Mouse (Mus musculus) kidney, embryonic 15.5 days (tissue): ENCODE results near the gene Tceal3. TPM values are rescaled to one million over a fixed set of nuclear protein-coding genes. Genes with fewer than 3 reads are reported as not detected.
A peak's percentile ranks its signal among the peaks of the same experiment; 100 is the strongest.
"Not testable (repeated sequence)": the region's sequence is repeated elsewhere in the genome, so short reads cannot be mapped to it uniquely, and the experiment has no call there.

Experiments used
- ATAC-seq: fragments of 200-750 bp; cut with Nextera tagmentation; replicated peaks from 2 replicates; pipeline ENCODE4 v1.8.0; 2017; ENCODE audit warnings: moderate TSS enrichment; ENCODE audit not compliant: low FRiP score
- H3K27ac ChIP-seq: fragments of 300-500 bp; sonication (generic); 2 replicates; pipeline ENCODE4 v1.5.1; 2015; ENCODE audit warnings: mild to moderate bottlenecking, inconsistent platforms
- H3K27me3 ChIP-seq: fragments of 300-500 bp; sonication (generic); 2 replicates; pipeline ENCODE4 v1.6.1; 2015; ENCODE audit warnings: inconsistent platforms
- H3K36me3 ChIP-seq: fragments of 300-500 bp; sonication (generic); 2 replicates; pipeline ENCODE4 v1.6.1; 2015; ENCODE audit warnings: inconsistent platforms
- H3K4me1 ChIP-seq: fragments of 300-500 bp; sonication (generic); 2 replicates; pipeline ENCODE4 v1.6.1; 2015; ENCODE audit warnings: inconsistent platforms
- H3K4me2 ChIP-seq: fragments of 300-500 bp; sonication (generic); 2 replicates; pipeline ENCODE4 v1.6.1; 2015; ENCODE audit warnings: moderate library complexity, mild to moderate bottlenecking, inconsistent platforms
- H3K4me3 ChIP-seq: fragments of 300-500 bp; sonication (generic); replicated peaks from 2 replicates; pipeline ENCODE4 v1.5.1; 2015; ENCODE audit warnings: mild to moderate bottlenecking, inconsistent platforms
- H3K9ac ChIP-seq: fragments of 300-500 bp; sonication (generic); 2 replicates; pipeline ENCODE4 v1.6.1; 2015; ENCODE audit warnings: mild to moderate bottlenecking, inconsistent platforms
- H3K9me3 ChIP-seq: fragments of 300-500 bp; sonication (generic); replicated peaks from 2 replicates; pipeline ENCODE4 v1.6.1; 2016; ENCODE audit warnings: inconsistent platforms
- WGBS: fragments of 180-500 bp; shearing (Covaris S2); methylation state at CpG from one replicate; pipeline ENCODE4 v1.1.7; 2015; ENCODE audit warnings: mixed read lengths; 5-methylcytosine and 5-hydroxymethylcytosine counted together
- polyA plus RNA-seq: library from polyadenylated mRNA; unstranded; fragments of >200 nt; fragmentation: Nextera tagmentation; extraction: Ambion mirVana; gene quantifications from 2 replicates; pipeline ENCODE4 v1.2.1, GENCODE M21; 2015

Gene Tceal3
- polyA plus RNA-seq, 1 experiment from 2014 or later, result 10.5 TPM

- no peak overlapping the region for H3K4me2 ChIP-seq
- H3K9me3 ChIP-seq, result no peaks in the 10 kb centered on the region
- H3K36me3 ChIP-seq, result no peaks in the 10 kb centered on the region
- no peaks in the 10 kb centered on the region; the same call in 1 of the 2 replicates for H3K27me3 ChIP-seq
- no peak overlapping the region for H3K4me3 ChIP-seq
- no peak for ATAC-seq
- no peak overlapping the region for H3K9ac ChIP-seq
- H3K4me1 ChIP-seq, result no peaks in the 10 kb centered on the region
- WGBS, result 75% methylated on average over 4 of the region's 4 CpGs
- no peak overlapping the region for H3K27ac ChIP-seq
These were observed 44.5 kb downstream of the Tceal3 start for GRCm38 (mm10) chrX:136635116-136635515.

- no peak for ATAC-seq
- 42% methylated on average over 5 of the region's 6 CpGs for WGBS
- H3K27me3 ChIP-seq, result no peaks in the 10 kb centered on the region; the same call in 1 of the 2 replicates
These were observed 49.1 kb downstream of the Tceal3 start for GRCm38 (mm10) chrX:136639754-136640153.

GRCm38 (mm10) chrX:136645857-136646256 lies 55.2 kb downstream of the Tceal3 start:
- H3K9me3 ChIP-seq, H3K27ac ChIP-seq, H3K36me3 ChIP-seq, H3K4me1 ChIP-seq, H3K4me2 ChIP-seq, H3K9ac ChIP-seq, ATAC-seq, H3K4me3 ChIP-seq, H3K27me3 ChIP-seq: not testable (repeated sequence)
- WGBS, result 45% methylated on average over 3 of the region's 3 CpGs

More at GRCm38 (mm10) chrX:136639754-136640153, 49.1 kb downstream of the Tceal3 start:
- Histone ChIP-seq H3K4me1 (no peaks in the 10 kb centered on the region), H3K9ac (no peak overlapping the region), H3K36me3 (no peaks in the 10 kb centered on the region), H3K4me2 (no peak overlapping the region), H3K9me3 (no peaks in the 10 kb centered on the region), H3K27ac (no peak overlapping the region), H3K4me3 (no peak overlapping the region)

DNA sequence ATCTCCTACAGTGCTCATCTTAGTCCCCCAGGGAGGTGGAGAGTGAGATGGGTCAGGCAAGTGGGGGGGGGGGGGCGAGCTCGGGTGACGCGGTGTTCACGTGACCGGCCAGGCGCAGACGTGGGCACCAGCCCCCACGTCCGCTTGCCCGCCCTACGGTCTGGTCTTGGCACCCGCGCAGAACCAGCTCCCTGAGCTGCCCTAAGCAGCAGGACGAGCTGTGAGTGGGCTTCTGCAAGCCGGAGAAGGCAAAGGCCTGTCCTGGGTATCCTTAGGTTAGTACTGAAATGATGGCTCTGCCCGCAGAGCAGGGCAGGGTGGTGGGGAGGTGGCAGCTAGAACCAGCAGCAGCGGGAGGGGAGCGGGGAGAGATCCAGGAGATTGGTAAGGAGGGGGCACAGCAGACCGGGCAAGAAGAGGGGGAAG lies 75.7 kb downstream of the Tceal3 start:
- WGBS, result 19% methylated on average over 13 of the region's 20 CpGs
- peaks cover 21% of the 10 kb centered on the region for H3K27me3 ChIP-seq
- H3K27ac ChIP-seq, result no peak overlapping the region
- H3K4me2 ChIP-seq, result peak overlapping the region; percentile 68
- H3K4me1 ChIP-seq, result no peaks in the 10 kb centered on the region
- H3K9ac ChIP-seq, result peak overlapping the region; percentile 17; the same call in 1 of the 2 replicates
- H3K9me3 ChIP-seq, result no peaks in the 10 kb centered on the region
- no peaks in the 10 kb centered on the region for H3K36me3 ChIP-seq
- H3K4me3 ChIP-seq, result peak overlapping the region; percentile 45
- ATAC-seq, result peak; percentile 78

GRCm38 (mm10) chrX:136666762-136667464 lies 76.3 kb downstream of the Tceal3 start:
- ATAC-seq, result peak; percentile 36

DNA sequence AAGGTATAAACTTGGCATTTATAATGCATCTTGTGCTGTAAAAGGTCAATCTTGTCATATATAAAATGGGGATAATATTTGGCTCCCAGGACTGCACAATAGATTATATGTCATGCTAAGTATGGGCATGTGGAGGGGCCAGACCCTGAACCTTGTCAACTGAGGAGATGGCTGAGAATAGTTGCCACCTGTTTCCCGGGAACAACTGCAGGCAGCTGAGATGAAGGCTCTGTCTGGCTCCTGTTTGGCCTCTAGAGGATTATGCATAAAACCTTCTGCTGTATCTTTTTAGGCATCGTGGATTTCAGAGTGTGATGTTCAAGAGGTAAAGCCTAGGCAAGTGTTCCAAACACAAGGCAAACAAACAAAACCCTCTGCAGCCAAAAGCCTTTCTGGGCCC lies 78.2 kb downstream of the Tceal3 start:
- Histone ChIP-seq H3K9ac (no peak overlapping the region), H3K4me3 (no peak overlapping the region), H3K27me3 (peaks cover 21% of the 10 kb centered on the region), H3K36me3 (no peaks in the 10 kb centered on the region), H3K4me2 (no peak overlapping the region), H3K4me1 (no peaks in the 10 kb centered on the region), H3K27ac (no peak overlapping the region), H3K9me3 (no peaks in the 10 kb centered on the region)
- WGBS, result 78% methylated on average over 2 of the region's 2 CpGs
- no peak for ATAC-seq

More at GRCm38 (mm10) chrX:136666762-136667464, 76.3 kb downstream of the Tceal3 start:
- H3K4me2 ChIP-seq, result peak overlapping the region; percentile 68
- peak overlapping the region; percentile 45 for H3K4me3 ChIP-seq
- not testable (repeated sequence) for H3K36me3 ChIP-seq, H3K27ac ChIP-seq, H3K4me1 ChIP-seq, H3K9me3 ChIP-seq
- H3K9ac ChIP-seq, result 0 out of 2 replicates have a peak overlapping the region, but pooled peaks have one; percentile 17
- peaks cover 21% of the 10 kb centered on the region for H3K27me3 ChIP-seq
- WGBS, result 26% methylated on average over 20 of the region's 24 CpGs

- H3K9me3 ChIP-seq, result no peaks in the 10 kb centered on the region
- H3K4me1 ChIP-seq, result no peaks in the 10 kb centered on the region
- H3K36me3 ChIP-seq, result no peaks in the 10 kb centered on the region
- H3K9ac ChIP-seq, result no peak overlapping the region
- ATAC-seq, result no peak
- H3K27ac ChIP-seq, result no peak overlapping the region
- no peak overlapping the region for H3K4me2 ChIP-seq
- WGBS, result 84% methylated on average over 3 of the region's 3 CpGs
- no peak overlapping the region for H3K4me3 ChIP-seq
- peaks cover 3% of the 10 kb centered on the region; the same call in 1 of the 2 replicates for H3K27me3 ChIP-seq
These were observed 90.3 kb downstream of the Tceal3 start for GRCm38 (mm10) chrX:136680989-136681388.

- not testable (repeated sequence) for H3K27me3 ChIP-seq, H3K4me3 ChIP-seq, H3K27ac ChIP-seq, H3K9me3 ChIP-seq, H3K36me3 ChIP-seq, H3K4me2 ChIP-seq, H3K9ac ChIP-seq, H3K4me1 ChIP-seq
- ATAC-seq, result peak; percentile 94
- 47% methylated on average over 3 of the region's 3 CpGs for WGBS
These were observed 101.1 kb downstream of the Tceal3 start for GRCm38 (mm10) chrX:136691606-136692293.

DNA sequence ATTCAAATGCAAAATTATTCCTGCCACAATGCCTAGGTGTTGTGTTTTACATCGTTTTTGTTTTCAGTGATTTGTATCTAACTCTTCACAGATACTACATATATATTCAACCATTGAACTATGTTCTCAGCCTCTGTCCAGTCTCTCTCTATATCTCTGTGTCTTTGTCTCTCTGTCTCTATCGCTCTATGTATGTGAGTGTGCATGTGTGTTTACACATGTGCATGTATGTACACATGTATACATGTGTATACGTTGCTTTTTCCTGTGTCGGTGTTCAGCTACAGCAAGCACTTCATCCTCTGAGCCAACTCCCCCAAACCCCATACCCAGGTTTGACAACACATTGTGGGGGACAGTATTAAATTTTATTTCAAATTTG lies 101.6 kb downstream of the Tceal3 start:
- no peaks in the 10 kb centered on the region for H3K4me1 ChIP-seq
- H3K9ac ChIP-seq, result no peak overlapping the region
- no peak overlapping the region for H3K27ac ChIP-seq
- H3K4me2 ChIP-seq, result no peak overlapping the region
- 82% methylated on average over 4 of the region's 4 CpGs for WGBS
- ATAC-seq, result no peak
- H3K27me3 ChIP-seq, result no peaks in the 10 kb centered on the region
- no peaks in the 10 kb centered on the region for H3K36me3 ChIP-seq
- H3K4me3 ChIP-seq, result no peak overlapping the region
- no peaks in the 10 kb centered on the region for H3K9me3 ChIP-seq

DNA sequence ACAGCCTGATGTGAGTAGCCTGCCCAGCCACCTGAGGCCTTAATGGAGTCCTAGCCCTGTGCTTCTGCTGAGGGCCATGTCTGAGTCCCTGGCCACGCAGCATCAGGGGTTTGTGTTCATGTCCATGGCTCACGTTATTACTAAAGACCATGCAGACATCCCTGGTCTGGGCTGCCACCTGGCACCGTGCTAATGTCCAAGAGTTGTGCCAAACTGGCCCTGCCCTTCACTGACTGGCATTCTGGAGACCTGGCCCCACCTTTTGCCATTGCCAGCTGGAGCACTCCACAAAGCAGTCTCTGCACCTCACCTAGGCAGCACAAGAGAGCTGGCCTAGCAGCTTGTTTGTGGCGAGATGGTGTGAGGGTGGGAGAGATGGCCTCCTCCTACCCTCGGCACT lies 102.6 kb downstream of the Tceal3 start:
- 84% methylated on average over 5 of the region's 5 CpGs for WGBS
- no peak overlapping the region for H3K4me3 ChIP-seq
- no peak overlapping the region for H3K4me2 ChIP-seq
- no peaks in the 10 kb centered on the region for H3K36me3 ChIP-seq
- ATAC-seq, result no peak
- H3K9me3 ChIP-seq, result no peaks in the 10 kb centered on the region
- no peak overlapping the region for H3K9ac ChIP-seq
- no peaks in the 10 kb centered on the region for H3K4me1 ChIP-seq
- no peak overlapping the region for H3K27ac ChIP-seq
- no peaks in the 10 kb centered on the region for H3K27me3 ChIP-seq

DNA sequence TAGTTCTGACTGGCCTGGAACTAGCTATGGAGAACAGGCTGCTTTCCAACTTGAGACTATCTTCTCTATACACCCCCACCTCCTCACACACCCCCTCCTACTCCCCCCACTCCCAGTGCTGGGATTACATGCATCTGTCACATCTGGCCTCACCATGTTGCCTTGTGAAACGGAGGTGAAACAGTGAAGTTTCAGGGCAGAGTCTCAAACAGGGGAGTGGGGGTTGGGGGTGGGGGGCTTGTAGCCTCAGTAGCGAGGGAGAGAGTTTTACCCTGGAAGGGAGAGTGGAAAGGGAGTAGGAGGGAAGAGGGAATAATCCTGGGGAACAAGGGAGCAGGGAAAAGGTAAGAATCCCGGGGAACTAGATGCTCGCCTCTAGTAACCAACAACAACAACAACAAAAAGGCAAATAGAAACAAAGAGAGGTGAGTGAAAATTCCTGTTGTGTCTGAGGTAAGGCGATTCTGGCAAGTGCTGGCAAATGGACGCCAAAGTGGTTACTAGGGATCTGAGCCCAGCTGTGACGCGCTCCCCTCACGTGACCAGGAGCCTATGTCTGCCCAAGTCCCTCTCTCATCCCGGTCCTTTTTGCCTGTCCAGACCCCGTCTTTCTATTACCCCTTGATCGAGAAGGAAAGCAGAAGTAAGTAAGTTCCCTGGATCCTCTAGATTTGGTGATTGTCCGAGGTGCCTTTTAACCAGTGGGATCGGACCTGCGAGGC lies 117.0 kb downstream of the Tceal3 start, which contains the start of gene Tceal1:
TSS of gene Tceal1 (plus strand) at position 537 of the 722 bp plus-strand sequence.
- 20% methylated on average over 15 of the region's 15 CpGs for WGBS
- H3K4me2 ChIP-seq, result peak within 1 kb of the TSS; percentile 60
- no peaks in the 10 kb centered on the region for H3K9me3 ChIP-seq
- peaks cover 15% of the 10 kb centered on the region for H3K27me3 ChIP-seq
- H3K36me3 ChIP-seq, result no peaks in the 10 kb centered on the region
- 0 out of 2 replicates have a peak, but pooled peaks cover 2% of the 10 kb centered on the region for H3K4me1 ChIP-seq
- H3K27ac ChIP-seq, result peak within 1 kb of the TSS; percentile 85
- H3K4me3 ChIP-seq, result peak within 1 kb of the TSS; percentile 54
- H3K9ac ChIP-seq, result peak within 1 kb of the TSS; percentile 56
- peak; percentile 93 for ATAC-seq
